Mouse (Mus musculus): Measurements from ENCODE around the gene Stab1. TPM values are rescaled to one million over a fixed set of nuclear protein-coding genes. Genes with fewer than 3 reads are reported as not detected.

Gene Stab1
- polyA plus RNA-seq, 1 experiment from 2014 or later, result 43.7 TPM

DNA sequence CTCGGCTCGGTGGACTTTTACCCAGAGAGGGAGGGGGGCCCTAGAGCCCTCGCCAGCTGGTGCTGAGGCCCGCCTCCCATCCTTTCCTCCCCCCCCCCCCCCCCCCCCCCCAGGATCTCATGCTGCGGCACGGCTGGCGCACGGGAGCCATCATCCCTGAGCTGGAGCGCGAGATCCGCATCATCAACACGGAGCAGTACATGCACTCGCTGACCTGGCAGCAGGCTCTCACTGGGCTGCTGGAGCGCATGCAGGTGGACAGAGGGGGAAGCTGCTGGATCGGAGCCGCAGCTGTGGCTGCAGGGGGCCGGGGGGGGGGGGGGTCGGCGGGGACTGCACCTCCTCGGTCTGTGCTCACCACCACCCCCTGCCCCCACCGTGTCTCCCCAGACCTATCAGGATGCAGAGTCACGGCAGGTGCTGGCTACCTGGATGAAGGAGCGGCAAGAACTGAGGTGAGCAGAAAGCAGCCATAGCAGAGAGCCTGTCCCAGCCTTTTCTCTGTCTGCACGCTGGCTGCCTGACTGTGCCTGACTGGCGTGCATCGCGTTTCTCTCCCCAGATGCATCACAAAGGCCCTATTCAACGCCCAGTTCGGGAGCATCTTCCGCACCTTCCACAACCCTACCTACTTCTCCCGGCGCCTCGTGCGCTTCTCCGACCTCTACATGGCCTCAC lies 30.1 kb downstream of the Stab1 start:
- WGBS, result 88% methylated on average over 28 of the region's 35 CpGs
- no peak overlapping the region for H3K9ac ChIP-seq
- no peak for ATAC-seq (replicated peaks; ENCODE audit: insufficient number of reproducible peaks, insufficient read depth, low FRiP score, low read depth)
- H3K9me3 ChIP-seq (replicated peaks), result no peaks in the 10 kb centered on the region
- peaks cover 79% of the 10 kb centered on the region for H3K36me3 ChIP-seq
- H3K4me1 ChIP-seq (replicated peaks), result peaks cover 28% of the 10 kb centered on the region
- peak overlapping the region; percentile 45; the same call in 1 of the 2 replicates for H3K27ac ChIP-seq
- H3K4me3 ChIP-seq, result no peak overlapping the region
- no peaks in the 10 kb centered on the region for H3K27me3 ChIP-seq
- H3K4me2 ChIP-seq, result no peak overlapping the region

DNA sequence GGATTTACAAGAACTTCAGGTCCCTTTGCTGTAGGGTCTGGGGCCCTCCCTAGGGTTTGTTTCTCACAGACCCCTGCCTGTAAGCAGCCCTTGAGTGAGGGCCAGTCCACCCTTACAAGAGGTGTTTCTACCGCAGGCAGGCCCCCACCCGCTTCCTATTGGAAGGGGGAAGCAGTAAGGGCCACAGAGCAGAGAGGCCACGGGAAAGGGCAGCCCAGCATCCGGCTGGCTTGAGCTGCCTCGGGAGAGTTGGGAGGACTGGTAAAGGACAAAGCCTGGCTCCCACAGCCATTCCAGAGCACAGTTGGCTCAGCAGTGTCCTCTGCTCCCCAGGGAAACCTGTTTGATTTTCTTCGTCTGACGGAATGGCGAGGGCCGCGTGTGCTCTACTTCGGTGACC lies 30.6 kb downstream of the Stab1 start:
- ATAC-seq (replicated peaks; ENCODE audit: insufficient number of reproducible peaks, insufficient read depth, low FRiP score, low read depth), result no peak
- Histone ChIP-seq H3K27me3 (no peaks in the 10 kb centered on the region), H3K9ac (no peak overlapping the region), H3K4me2 (no peak overlapping the region), H3K4me3 (no peak overlapping the region), H3K36me3 (peaks cover 73% of the 10 kb centered on the region), H3K4me1 (replicated peaks) (peaks cover 34% of the 10 kb centered on the region), H3K27ac (peak overlapping the region; percentile 45), H3K9me3 (replicated peaks) (no peaks in the 10 kb centered on the region)
- 74% methylated on average over 11 of the region's 11 CpGs for WGBS

DNA sequence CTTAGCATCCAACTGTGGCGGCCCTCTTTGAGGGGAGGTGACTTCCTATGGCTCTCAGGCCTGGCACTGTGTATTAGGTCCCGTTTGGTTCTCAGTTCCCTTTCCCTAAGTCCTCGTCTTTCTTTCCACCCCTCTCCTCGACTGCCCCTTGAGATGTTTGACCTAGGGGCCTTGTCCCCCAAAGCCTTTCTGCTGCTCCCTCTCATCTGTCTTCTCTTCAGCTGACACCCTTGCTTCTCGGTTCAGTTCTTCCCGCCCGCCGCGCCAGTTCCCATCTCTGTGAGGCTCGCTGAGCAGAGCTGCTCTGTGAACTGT lies 31.2 kb downstream of the Stab1 start:
- 76% methylated on average over 10 of the region's 10 CpGs for WGBS
- Histone ChIP-seq H3K27me3 (no peaks in the 10 kb centered on the region), H3K4me2 (no peak overlapping the region), H3K27ac (peak overlapping the region; percentile 45), H3K4me3 (no peak overlapping the region), H3K9ac (no peak overlapping the region), H3K9me3 (replicated peaks) (no peaks in the 10 kb centered on the region), H3K36me3 (peaks cover 68% of the 10 kb centered on the region), H3K4me1 (replicated peaks) (peaks cover 39% of the 10 kb centered on the region)
- no peak for ATAC-seq (replicated peaks; ENCODE audit: insufficient number of reproducible peaks, insufficient read depth, low FRiP score, low read depth)

DNA sequence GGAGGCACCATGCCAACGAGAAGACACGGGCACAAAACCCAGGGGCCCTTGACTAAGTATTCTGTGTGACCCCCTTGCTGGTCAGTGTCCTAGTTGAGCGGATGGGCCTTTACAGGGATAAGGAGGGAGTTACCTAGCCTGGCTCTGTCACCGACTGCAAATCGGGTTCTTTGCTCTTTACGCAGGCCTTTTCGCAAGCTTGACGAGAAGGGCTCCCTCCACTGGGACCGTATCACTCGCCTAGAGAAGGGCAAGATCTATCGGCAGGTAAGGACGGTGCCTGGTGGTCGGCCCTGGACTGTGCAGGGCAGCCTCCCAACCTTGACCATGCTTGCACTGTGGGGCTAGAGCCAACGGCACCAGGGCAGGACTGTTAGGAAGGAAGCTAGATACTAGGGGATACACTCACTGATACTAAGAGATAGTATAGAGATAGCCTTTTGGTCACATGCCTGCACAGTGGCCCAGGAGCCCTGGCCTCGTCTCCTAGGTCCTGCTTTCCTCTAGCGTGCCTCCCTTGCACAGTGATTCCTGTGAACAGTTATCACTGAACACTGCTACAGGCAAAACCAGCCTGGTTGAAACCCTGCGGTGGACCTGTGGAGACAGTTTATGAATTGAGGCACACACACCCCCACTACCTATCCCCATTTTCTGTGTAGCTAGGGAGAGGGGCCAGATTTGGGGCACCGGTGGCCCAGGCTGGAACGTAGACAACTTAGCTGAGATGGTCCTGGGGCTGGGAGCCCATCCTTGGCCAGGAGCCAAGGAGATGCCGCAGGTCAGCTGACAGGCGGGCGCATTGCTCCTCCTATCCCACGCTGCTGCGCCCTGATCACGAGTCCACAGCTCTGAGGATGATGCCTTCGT lies 31.8 kb downstream of the Stab1 start:
- WGBS, result 81% methylated on average over 26 of the region's 26 CpGs
- Histone ChIP-seq H3K36me3 (peaks cover 62% of the 10 kb centered on the region), H3K27me3 (no peaks in the 10 kb centered on the region), H3K27ac (peak overlapping the region; percentile 45; the same call in 1 of the 2 replicates), H3K4me2 (no peak overlapping the region), H3K4me1 (replicated peaks) (peaks cover 45% of the 10 kb centered on the region), H3K9ac (no peak overlapping the region), H3K9me3 (replicated peaks) (no peaks in the 10 kb centered on the region), H3K4me3 (no peak overlapping the region)
- no peak for ATAC-seq (replicated peaks; ENCODE audit: insufficient number of reproducible peaks, insufficient read depth, low FRiP score, low read depth)

DNA sequence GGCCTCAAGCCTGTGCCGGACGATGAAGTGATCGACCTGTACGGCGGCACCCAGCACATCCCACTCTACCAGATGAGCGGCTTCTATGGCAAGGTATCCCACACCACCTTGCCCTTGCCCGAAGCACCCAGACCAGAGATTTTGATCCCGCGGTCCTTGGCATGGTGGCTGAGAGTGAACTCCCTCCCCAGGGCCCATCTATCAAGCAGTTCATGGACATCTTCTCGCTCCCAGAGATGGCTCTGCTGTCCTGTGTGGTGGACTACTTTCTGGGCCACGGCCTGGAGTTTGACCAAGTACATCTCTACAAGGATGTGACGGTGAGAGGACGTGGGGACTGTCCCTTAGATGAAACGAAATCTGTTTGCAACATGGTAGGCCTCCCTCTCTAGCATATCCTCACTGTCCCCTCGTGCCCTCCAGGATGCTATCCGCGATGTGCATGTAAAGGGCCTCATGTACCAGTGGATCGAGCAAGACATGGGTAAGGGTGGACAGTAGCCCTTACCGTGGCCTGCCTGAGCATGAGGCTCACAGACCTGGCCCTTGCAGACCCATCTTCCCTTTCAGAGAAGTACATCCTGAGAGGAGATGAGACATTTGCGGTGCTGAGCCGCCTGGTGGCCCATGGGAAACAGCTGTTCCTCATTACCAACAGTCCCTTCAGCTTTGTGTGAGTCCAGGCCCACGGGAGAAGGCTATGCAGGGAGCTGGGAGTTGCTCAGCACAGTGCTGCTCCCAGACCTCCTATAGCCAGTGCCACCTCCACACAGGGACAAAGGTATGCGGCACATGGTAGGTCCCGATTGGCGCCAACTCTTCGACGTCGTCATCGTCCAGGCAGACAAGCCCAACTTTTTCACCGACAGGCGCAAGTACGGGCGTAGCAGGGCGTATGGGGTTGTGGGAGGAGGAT lies 32.7 kb downstream of the Stab1 start:
- H3K9me3 ChIP-seq (replicated peaks), result no peaks in the 10 kb centered on the region
- H3K27me3 ChIP-seq, result no peaks in the 10 kb centered on the region
- 92% methylated on average over 34 of the region's 34 CpGs for WGBS
- H3K27ac ChIP-seq, result no peak overlapping the region
- no peak overlapping the region for H3K4me3 ChIP-seq
- H3K4me2 ChIP-seq, result no peak overlapping the region
- ATAC-seq (replicated peaks; ENCODE audit: insufficient number of reproducible peaks, insufficient read depth, low FRiP score, low read depth), result no peak
- peaks cover 54% of the 10 kb centered on the region for H3K36me3 ChIP-seq
- no peak overlapping the region for H3K9ac ChIP-seq
- peaks cover 47% of the 10 kb centered on the region for H3K4me1 ChIP-seq (replicated peaks)

DNA sequence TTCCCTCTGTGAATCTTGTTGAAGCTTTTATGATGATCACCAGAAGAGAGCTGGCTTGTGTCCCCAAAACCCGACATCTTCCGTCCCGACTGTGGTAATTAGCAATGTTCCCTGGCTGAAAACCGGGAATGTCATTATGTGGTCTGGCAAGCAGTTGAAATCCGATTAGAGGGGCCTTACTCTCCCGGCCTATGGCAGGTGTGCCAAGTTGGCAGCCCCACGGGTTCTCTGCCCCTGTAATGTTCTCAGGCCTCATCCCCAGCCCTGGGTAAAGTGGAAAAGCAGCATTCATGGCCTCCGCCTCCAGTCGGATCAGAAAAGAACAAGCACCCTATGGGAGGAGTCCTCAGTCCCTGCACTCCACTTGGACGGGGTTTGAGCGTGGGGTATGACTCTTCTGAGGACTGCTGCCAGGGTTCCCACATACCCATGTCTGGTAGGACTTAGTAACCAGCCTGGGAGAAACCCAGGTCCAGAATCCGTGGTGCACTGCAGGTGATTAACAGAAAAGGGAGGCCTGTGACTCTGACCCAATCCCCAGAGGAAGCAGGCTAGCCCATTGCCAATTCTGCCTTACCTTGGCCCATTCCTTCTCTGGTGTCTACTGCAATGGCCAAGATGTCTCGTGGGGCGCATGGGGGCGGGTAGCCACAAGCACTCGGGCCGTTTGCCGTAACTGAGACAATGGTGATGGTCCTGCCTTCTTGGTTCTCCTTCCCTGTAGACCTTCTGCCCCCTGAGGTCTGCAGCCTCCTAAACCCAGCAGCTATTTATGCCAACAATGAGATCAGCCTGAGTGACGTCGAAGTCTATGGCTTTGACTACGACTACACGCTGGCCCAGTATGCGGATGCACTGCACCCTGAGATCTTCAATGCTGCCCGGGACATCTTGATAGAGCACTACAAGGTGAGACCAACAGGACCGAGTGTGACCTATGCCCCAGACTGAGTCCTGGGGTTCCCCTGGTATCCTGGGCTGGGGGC lies 34.1 kb downstream of the Stab1 start:
- 76% methylated on average over 25 of the region's 25 CpGs for WGBS
- Histone ChIP-seq H3K27me3 (no peaks in the 10 kb centered on the region), H3K4me2 (0 out of 2 replicates have a peak overlapping the region, but pooled peaks have one; percentile 87), H3K27ac (peak overlapping the region; percentile 56), H3K9ac (no peak overlapping the region), H3K9me3 (replicated peaks) (no peaks in the 10 kb centered on the region), H3K4me1 (replicated peaks) (peaks cover 58% of the 10 kb centered on the region), H3K4me3 (no peak overlapping the region), H3K36me3 (peaks cover 41% of the 10 kb centered on the region)
- no peak for ATAC-seq (replicated peaks; ENCODE audit: insufficient number of reproducible peaks, insufficient read depth, low FRiP score, low read depth)

DNA sequence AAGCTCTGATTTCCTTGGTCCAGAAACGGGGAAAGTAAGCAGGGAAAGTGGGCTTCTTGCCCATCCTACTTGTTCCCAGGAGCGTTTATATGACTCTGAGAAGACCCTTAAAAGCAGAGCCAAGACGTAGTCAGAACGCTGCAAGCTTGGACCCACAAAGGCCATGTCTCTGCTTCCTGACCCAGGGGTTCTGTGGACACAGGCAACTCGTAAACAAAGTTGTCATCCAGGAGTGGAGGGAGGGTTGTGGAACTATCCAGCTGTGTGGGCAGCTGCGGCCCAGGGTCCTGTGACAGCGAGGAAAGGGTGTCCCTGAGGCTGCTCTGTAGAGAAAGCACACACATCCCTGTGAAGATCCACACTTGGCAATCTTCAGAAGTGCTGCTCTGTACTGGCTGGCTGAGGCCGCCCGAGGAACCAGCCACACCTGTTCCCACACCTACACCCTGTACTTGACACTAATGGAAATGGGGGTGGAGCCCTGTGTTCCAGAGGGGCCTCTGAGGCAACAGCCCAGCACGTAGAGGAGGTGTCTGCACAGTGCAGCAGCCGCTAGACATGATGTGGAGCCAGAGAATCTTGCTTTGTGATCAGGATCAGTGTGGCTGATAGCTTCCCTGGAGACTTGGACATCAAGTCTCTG lies 35.3 kb downstream of the Stab1 start:
- H3K27ac ChIP-seq, result peak overlapping the region; percentile 56

DNA sequence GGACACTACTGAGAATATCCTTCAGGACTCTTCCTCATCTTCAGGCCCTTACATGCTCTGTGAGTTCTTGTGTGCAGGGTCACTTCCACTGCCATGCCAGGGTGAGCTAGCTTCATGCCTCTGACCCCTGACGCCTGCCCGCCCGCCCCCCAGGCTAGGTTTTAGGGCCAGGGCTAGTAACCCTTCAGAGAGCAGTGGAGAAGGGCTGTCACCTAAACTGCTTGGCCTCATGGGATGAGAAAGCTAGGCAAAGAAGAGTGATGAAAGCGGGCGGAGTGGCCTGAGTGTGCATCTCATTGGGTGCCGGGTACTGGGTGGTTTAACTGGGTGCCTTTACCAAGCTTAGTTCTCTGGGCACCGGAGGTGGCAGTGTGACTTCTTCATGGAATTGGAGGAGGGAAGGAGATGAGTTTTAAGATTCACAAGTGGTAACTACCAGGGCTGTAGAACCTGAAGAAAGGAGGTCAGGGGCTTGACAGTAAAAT lies 35.9 kb downstream of the Stab1 start:
- Histone ChIP-seq H3K9ac (peak overlapping the region; percentile 89), H3K27me3 (no peaks in the 10 kb centered on the region), H3K9me3 (replicated peaks) (no peaks in the 10 kb centered on the region), H3K27ac (peak overlapping the region; percentile 88; the same call in 1 of the 2 replicates), H3K4me2 (peak overlapping the region; percentile 87), H3K36me3 (peaks cover 27% of the 10 kb centered on the region), H3K4me1 (replicated peaks) (peaks cover 50% of the 10 kb centered on the region), H3K4me3 (peak overlapping the region; percentile 92)
- 77% methylated on average over 7 of the region's 7 CpGs for WGBS
- no peak for ATAC-seq (replicated peaks; ENCODE audit: insufficient number of reproducible peaks, insufficient read depth, low FRiP score, low read depth)

More for the DNA sequence above, 35.3 kb downstream of the Stab1 start:
- Histone ChIP-seq H3K4me1 (replicated peaks) (peaks cover 53% of the 10 kb centered on the region), H3K4me3 (peak overlapping the region; percentile 5; the same call in 1 of the 2 replicates), H3K27me3 (no peaks in the 10 kb centered on the region), H3K9ac (peak overlapping the region; percentile 33; the same call in 1 of the 2 replicates), H3K4me2 (peak overlapping the region; percentile 87), H3K36me3 (peaks cover 31% of the 10 kb centered on the region), H3K9me3 (replicated peaks) (no peaks in the 10 kb centered on the region)
- 51% methylated on average over 11 of the region's 11 CpGs for WGBS
- no peak for ATAC-seq (replicated peaks; ENCODE audit: insufficient number of reproducible peaks, insufficient read depth, low FRiP score, low read depth)

DNA sequence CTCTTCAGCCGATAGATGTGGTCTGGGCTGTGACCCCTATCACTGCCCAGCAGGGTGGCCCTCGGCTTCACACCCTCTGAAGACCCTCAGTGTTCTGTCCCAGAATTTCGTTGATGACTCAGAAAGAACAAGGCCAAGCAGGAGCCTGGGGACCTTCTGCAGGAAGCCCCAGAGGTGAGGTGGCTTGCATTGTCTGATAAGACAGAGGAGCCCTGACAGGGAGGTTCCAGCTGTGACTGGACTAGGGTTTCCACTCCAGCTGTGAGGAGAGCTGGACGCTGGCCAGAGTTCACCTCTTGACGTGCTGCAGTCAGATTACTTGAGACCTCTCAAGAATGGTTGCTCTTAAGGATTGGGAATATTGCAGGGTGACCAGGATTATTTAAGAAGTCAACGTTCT lies 36.4 kb downstream of the Stab1 start:
- no peak for ATAC-seq (replicated peaks; ENCODE audit: insufficient number of reproducible peaks, insufficient read depth, low FRiP score, low read depth)
- 5% methylated on average over 6 of the region's 6 CpGs for WGBS

More for the DNA sequence above, 36.4 kb downstream of the Stab1 start:
- Histone ChIP-seq H3K4me2 (peak overlapping the region; percentile 87), H3K4me1 (replicated peaks) (peaks cover 51% of the 10 kb centered on the region), H3K36me3 (peaks cover 22% of the 10 kb centered on the region), H3K4me3 (peak overlapping the region; percentile 92), H3K9ac (peak overlapping the region; percentile 89), H3K9me3 (replicated peaks) (no peaks in the 10 kb centered on the region), H3K27ac (peak overlapping the region; percentile 88; the same call in 1 of the 2 replicates), H3K27me3 (no peaks in the 10 kb centered on the region)

All from heart, embryonic 15.5 days (tissue).